Mouse (Mus musculus): ENCODE results near the gene Tapbp. TPM values are rescaled to one million over a fixed set of nuclear protein-coding genes. Genes with fewer than 3 reads are reported as not detected.

Gene Tapbp
- polyA plus RNA-seq, 1 experiment from 2014 or later: 47.9 TPM

DNA sequence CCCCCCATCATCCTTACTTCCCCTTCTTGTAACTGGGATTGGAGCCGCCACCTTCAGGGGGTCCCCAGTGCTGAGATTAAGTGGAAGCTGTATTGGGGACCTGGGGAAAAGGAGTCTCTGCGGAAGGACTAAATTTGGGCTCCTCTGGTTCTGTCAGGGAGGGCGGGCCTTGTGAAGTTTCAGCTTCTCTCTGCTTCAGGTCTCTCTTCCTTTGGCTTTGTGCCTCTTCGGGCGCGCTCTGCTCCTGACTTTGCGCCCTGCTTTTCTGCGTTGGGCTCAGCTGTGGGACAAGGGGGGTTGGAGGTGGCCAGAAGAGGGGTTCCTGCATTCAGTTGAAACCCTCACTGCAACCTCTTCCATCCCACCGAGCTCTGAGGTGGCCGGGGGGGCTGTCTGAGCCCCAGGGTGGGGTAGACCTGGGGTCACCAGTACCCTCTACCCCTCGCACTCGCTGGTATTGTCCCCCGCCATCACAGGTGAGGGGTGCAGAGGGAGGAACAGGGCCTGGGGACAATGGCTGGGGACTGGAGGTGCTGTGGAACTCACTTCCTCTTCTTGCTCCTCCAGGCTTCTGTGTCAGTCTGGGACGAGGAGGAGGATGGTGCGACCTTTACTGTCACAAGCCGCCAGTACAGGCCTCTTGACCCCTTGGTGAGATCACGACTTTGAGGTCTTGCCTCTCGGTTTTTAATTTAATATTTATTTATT lies 15.6 kb downstream of the Tapbp start:
- peak overlapping the region; percentile 87; the same call in 1 of the 2 replicates for H3K9ac ChIP-seq (replicated peaks; ENCODE audit: low read depth, low read length)
- WGBS: 30% methylated on average over 18 of the region's 18 CpGs
- peak overlapping the region; percentile 6; the same call in 1 of the 2 replicates for H3K27ac ChIP-seq (ENCODE audit: low read length)
- H3K4me2 ChIP-seq (replicated peaks; ENCODE audit: low read depth, low read length): peak overlapping the region; percentile 98
- H3K9me3 ChIP-seq (ENCODE audit: control insufficient read depth, low read depth, low read length): no peaks in the 10 kb centered on the region
- H3K4me3 ChIP-seq (ENCODE audit: low read depth, low read length): peak overlapping the region; percentile 94
- no peak for ATAC-seq (ENCODE audit: insufficient number of reproducible peaks, insufficient read depth, low FRiP score, low read depth)
- H3K27me3 ChIP-seq (ENCODE audit: control insufficient read depth, insufficient read depth, low read length): no peaks in the 10 kb centered on the region
- peaks cover 12% of the 10 kb centered on the region for H3K4me1 ChIP-seq (ENCODE audit: control insufficient read depth, insufficient read depth, low read length)
- peaks cover 7% of the 10 kb centered on the region for H3K36me3 ChIP-seq (ENCODE audit: control insufficient read depth, insufficient read depth, low read length)

- peaks cover 12% of the 10 kb centered on the region for H3K4me1 ChIP-seq (ENCODE audit: control insufficient read depth, insufficient read depth, low read length)
- WGBS: 90% methylated on average over 11 of the region's 11 CpGs
- H3K27ac ChIP-seq (ENCODE audit: low read length): no peak overlapping the region
- H3K27me3 ChIP-seq (ENCODE audit: control insufficient read depth, insufficient read depth, low read length): no peaks in the 10 kb centered on the region
- peaks cover 5% of the 10 kb centered on the region for H3K36me3 ChIP-seq (ENCODE audit: control insufficient read depth, insufficient read depth, low read length)
- H3K4me3 ChIP-seq (ENCODE audit: low read depth, low read length): no peak overlapping the region
- H3K9me3 ChIP-seq (ENCODE audit: control insufficient read depth, low read depth, low read length): no peaks in the 10 kb centered on the region
- no peak overlapping the region for H3K4me2 ChIP-seq (replicated peaks; ENCODE audit: low read depth, low read length)
- ATAC-seq (ENCODE audit: insufficient number of reproducible peaks, insufficient read depth, low FRiP score, low read depth): no peak
- no peak overlapping the region for H3K9ac ChIP-seq (replicated peaks; ENCODE audit: low read depth, low read length)
Measured at GRCm38 (mm10) chr17:33931947-33932346, 16.2 kb downstream of the Tapbp start.

- H3K27me3 ChIP-seq (ENCODE audit: control insufficient read depth, insufficient read depth, low read length): no peaks in the 10 kb centered on the region
- no peak overlapping the region for H3K27ac ChIP-seq (ENCODE audit: low read length)
- H3K4me3 ChIP-seq (ENCODE audit: low read depth, low read length): no peak overlapping the region
- no peaks in the 10 kb centered on the region for H3K9me3 ChIP-seq (ENCODE audit: control insufficient read depth, low read depth, low read length)
- WGBS: 86% methylated on average over 14 of the region's 14 CpGs
- H3K4me1 ChIP-seq (ENCODE audit: control insufficient read depth, insufficient read depth, low read length): peaks cover 12% of the 10 kb centered on the region
- no peak overlapping the region for H3K4me2 ChIP-seq (replicated peaks; ENCODE audit: low read depth, low read length)
- peaks cover 7% of the 10 kb centered on the region for H3K36me3 ChIP-seq (ENCODE audit: control insufficient read depth, insufficient read depth, low read length)
- no peak overlapping the region for H3K9ac ChIP-seq (replicated peaks; ENCODE audit: low read depth, low read length)
- ATAC-seq (ENCODE audit: insufficient number of reproducible peaks, insufficient read depth, low FRiP score, low read depth): no peak
Measured at GRCm38 (mm10) chr17:33932448-33932847, 16.7 kb downstream of the Tapbp start.

GRCm38 (mm10) chr17:33932970-33933369 lies 17.3 kb downstream of the Tapbp start:
- Histone ChIP-seq H3K9me3 (ENCODE audit: control insufficient read depth, low read depth, low read length) (no peaks in the 10 kb centered on the region), H3K27ac (ENCODE audit: low read length) (no peak overlapping the region), H3K27me3 (ENCODE audit: control insufficient read depth, insufficient read depth, low read length) (no peaks in the 10 kb centered on the region), H3K4me1 (ENCODE audit: control insufficient read depth, insufficient read depth, low read length) (peaks cover 12% of the 10 kb centered on the region), H3K4me3 (ENCODE audit: low read depth, low read length) (no peak overlapping the region), H3K4me2 (replicated peaks; ENCODE audit: low read depth, low read length) (no peak overlapping the region), H3K36me3 (ENCODE audit: control insufficient read depth, insufficient read depth, low read length) (peaks cover 7% of the 10 kb centered on the region), H3K9ac (replicated peaks; ENCODE audit: low read depth, low read length) (no peak overlapping the region)
- ATAC-seq (ENCODE audit: insufficient number of reproducible peaks, insufficient read depth, low FRiP score, low read depth): no peak
- 93% methylated on average over 15 of the region's 15 CpGs for WGBS

GRCm38 (mm10) chr17:33935422-33936055 lies 19.8 kb downstream of the Tapbp start:
- Histone ChIP-seq H3K4me3 (ENCODE audit: low read depth, low read length) (no peak overlapping the region), H3K9me3 (ENCODE audit: control insufficient read depth, low read depth, low read length) (no peaks in the 10 kb centered on the region), H3K27ac (ENCODE audit: low read length) (no peak overlapping the region), H3K36me3 (ENCODE audit: control insufficient read depth, insufficient read depth, low read length) (peaks cover 7% of the 10 kb centered on the region), H3K4me1 (ENCODE audit: control insufficient read depth, insufficient read depth, low read length) (peaks cover 14% of the 10 kb centered on the region; the same call in 1 of the 2 replicates), H3K9ac (replicated peaks; ENCODE audit: low read depth, low read length) (no peak overlapping the region), H3K27me3 (ENCODE audit: control insufficient read depth, insufficient read depth, low read length) (no peaks in the 10 kb centered on the region), H3K4me2 (replicated peaks; ENCODE audit: low read depth, low read length) (no peak overlapping the region)
- ATAC-seq (ENCODE audit: insufficient number of reproducible peaks, insufficient read depth, low FRiP score, low read depth): no peak
- 86% methylated on average over 21 of the region's 21 CpGs for WGBS

- Histone ChIP-seq H3K9me3 (ENCODE audit: control insufficient read depth, low read depth, low read length) (no peaks in the 10 kb centered on the region), H3K4me2 (replicated peaks; ENCODE audit: low read depth, low read length) (no peak overlapping the region), H3K27ac (ENCODE audit: low read length) (no peak overlapping the region), H3K27me3 (ENCODE audit: control insufficient read depth, insufficient read depth, low read length) (no peaks in the 10 kb centered on the region), H3K4me3 (ENCODE audit: low read depth, low read length) (no peak overlapping the region), H3K9ac (replicated peaks; ENCODE audit: low read depth, low read length) (no peak overlapping the region), H3K36me3 (ENCODE audit: control insufficient read depth, insufficient read depth, low read length) (peaks cover 7% of the 10 kb centered on the region), H3K4me1 (ENCODE audit: control insufficient read depth, insufficient read depth, low read length) (peaks cover 14% of the 10 kb centered on the region; the same call in 1 of the 2 replicates)
- ATAC-seq (ENCODE audit: insufficient number of reproducible peaks, insufficient read depth, low FRiP score, low read depth): no peak
- WGBS: 84% methylated on average over 15 of the region's 15 CpGs
Measured at GRCm38 (mm10) chr17:33936993-33937392, 21.3 kb downstream of the Tapbp start.

- Histone ChIP-seq H3K36me3 (ENCODE audit: control insufficient read depth, insufficient read depth, low read length) (peaks cover 12% of the 10 kb centered on the region; the same call in 1 of the 2 replicates), H3K4me2 (replicated peaks; ENCODE audit: low read depth, low read length) (no peak overlapping the region)
Measured at GRCm38 (mm10) chr17:33938783-33939182, 23.1 kb downstream of the Tapbp start.

GRCm38 (mm10) chr17:33940206-33940805 lies 24.6 kb downstream of the Tapbp start, which contains the start of the genes Pfdn6 and Wdr46:
TSS of gene Pfdn6 (minus strand) at chr17:33940343.
TSS of gene Wdr46 (plus strand) at chr17:33940660.
- ATAC-seq (ENCODE audit: insufficient number of reproducible peaks, insufficient read depth, low FRiP score, low read depth): peak; percentile 88
- no peak within 1 kb of the TSS for H3K27ac ChIP-seq (ENCODE audit: low read length)
- peak within 1 kb of the TSS; percentile 71 for H3K9ac ChIP-seq (replicated peaks; ENCODE audit: low read depth, low read length)
- H3K36me3 ChIP-seq (ENCODE audit: control insufficient read depth, insufficient read depth, low read length): peaks cover 26% of the 10 kb centered on the region; the same call in 1 of the 2 replicates
- peak within 1 kb of the TSS; percentile 87 for H3K4me3 ChIP-seq (ENCODE audit: low read depth, low read length)
- no peaks in the 10 kb centered on the region for H3K9me3 ChIP-seq (ENCODE audit: control insufficient read depth, low read depth, low read length)
- H3K4me1 ChIP-seq (ENCODE audit: control insufficient read depth, insufficient read depth, low read length): peaks cover 14% of the 10 kb centered on the region; the same call in 1 of the 2 replicates
- under 1% methylated on average over 36 of the region's 36 CpGs for WGBS
- no peaks in the 10 kb centered on the region for H3K27me3 ChIP-seq (ENCODE audit: control insufficient read depth, insufficient read depth, low read length)
- peak within 1 kb of the TSS; percentile 97 for H3K4me2 ChIP-seq (replicated peaks; ENCODE audit: low read depth, low read length)

More at GRCm38 (mm10) chr17:33938783-33939182, 23.1 kb downstream of the Tapbp start:
- WGBS: 76% methylated on average over 11 of the region's 11 CpGs
- no peak overlapping the region for H3K27ac ChIP-seq (ENCODE audit: low read length)
- ATAC-seq (ENCODE audit: insufficient number of reproducible peaks, insufficient read depth, low FRiP score, low read depth): no peak
- no peak overlapping the region for H3K9ac ChIP-seq (replicated peaks; ENCODE audit: low read depth, low read length)
- H3K4me1 ChIP-seq (ENCODE audit: control insufficient read depth, insufficient read depth, low read length): peaks cover 14% of the 10 kb centered on the region; the same call in 1 of the 2 replicates
- H3K4me3 ChIP-seq (ENCODE audit: low read depth, low read length): no peak overlapping the region
- no peaks in the 10 kb centered on the region for H3K9me3 ChIP-seq (ENCODE audit: control insufficient read depth, low read depth, low read length)
- H3K27me3 ChIP-seq (ENCODE audit: control insufficient read depth, insufficient read depth, low read length): no peaks in the 10 kb centered on the region
